ENCODE assay signal across 10 mouse cellular contexts in genomic region chr13:83988517-83988916, GRCm38 (mm10).
DNase-seq lines count a peak whose midpoint lies in the region; ATAC-seq lines count a peak whose summit lies in the region.
"Had no signal": no experiment of that assay in that cellular context is flagged by ENCODE, and none has a peak within 500 bp of the region (broad histone marks: within the 10 kb centered on the region; RNA-seq: fewer than 3 reads in every experiment).

No protein-coding gene starts in this region.

- no peak for ATAC-seq in forebrain, embryonic 16.5 days
- ATAC-seq in midbrain, embryonic 13.5 days, result peak; percentile 47; the same call in 1 of the 2 replicates

- 22% methylated on average over 4 of the region's 4 CpGs for WGBS in forebrain, embryonic 16.5 days
- 52% methylated on average over 4 of the region's 4 CpGs for WGBS in midbrain, embryonic 13.5 days

- no peaks in the 10 kb centered on the region for H3K9me3 ChIP-seq in forebrain, embryonic 16.5 days (ENCODE audit: control insufficient read depth, low read length)
- no peaks in the 10 kb centered on the region for H3K9me3 ChIP-seq in midbrain, embryonic 13.5 days

- DNase-seq in cerebellum, adult 11 months, result peak; percentile 18
- peak; percentile 36 for DNase-seq in cerebellum, adult 8-10 months
- DNase-seq in heart, postnatal 36 days, result no peak
- no peak for DNase-seq in heart, adult 8-10 months (ENCODE audit: low spot score)
- no peak for DNase-seq in kidney, postnatal 14 days
- DNase-seq in heart, postnatal 10 days, result no peak
- DNase-seq: kidney, postnatal 36 days; lung, adult 18-20 months had no signal

- intact Hi-C loops in heart, postnatal 36 days (cut with DNase I), result no loop called here
- intact Hi-C loops in heart, postnatal 10 days (cut with DNase I), result no loop called here

- H3K4me2 ChIP-seq in forebrain, embryonic 16.5 days (ENCODE audit: low read length), result peak overlapping the region; percentile 55
- peak overlapping the region; percentile 42; the same call in 1 of the 2 replicates for H3K4me2 ChIP-seq in midbrain, embryonic 13.5 days (replicated peaks)

- no peaks in the 10 kb centered on the region for H3K36me3 ChIP-seq in forebrain, embryonic 16.5 days (ENCODE audit: control insufficient read depth, insufficient read depth)
- no peaks in the 10 kb centered on the region for H3K36me3 ChIP-seq in midbrain, embryonic 13.5 days

- H3K4me3 ChIP-seq in forebrain, embryonic 16.5 days (replicated peaks; ENCODE audit: low read length), result no peak overlapping the region
- no peak overlapping the region for H3K4me3 ChIP-seq in midbrain, embryonic 13.5 days (replicated peaks)

- no peaks in the 10 kb centered on the region for H3K27me3 ChIP-seq in forebrain, embryonic 16.5 days (replicated peaks; ENCODE audit: control insufficient read depth, insufficient read depth, low read length)
- H3K27me3 ChIP-seq in midbrain, embryonic 13.5 days, result no peaks in the 10 kb centered on the region

- 0 out of 2 replicates have a peak overlapping the region, but pooled peaks have one; percentile 18 for H3K9ac ChIP-seq in forebrain, embryonic 16.5 days (replicated peaks; ENCODE audit: low read depth, low read length)
- no peak overlapping the region for H3K9ac ChIP-seq in midbrain, embryonic 13.5 days (replicated peaks)

- H3K4me1 ChIP-seq in forebrain, embryonic 16.5 days (replicated peaks; ENCODE audit: control insufficient read depth, insufficient read depth, low read length), result peaks cover 22% of the 10 kb centered on the region
- peaks cover 22% of the 10 kb centered on the region for H3K4me1 ChIP-seq in midbrain, embryonic 13.5 days (replicated peaks)

- H3K27ac ChIP-seq in forebrain, embryonic 16.5 days (ENCODE audit: low read length), result peak overlapping the region; percentile 87
- peak overlapping the region; percentile 84 for H3K27ac ChIP-seq in midbrain, embryonic 13.5 days

Comparison
In these comparisons a context has a peak if more than half of its experiments do, and no peak if none do; other contexts are left out.
1. DNase-seq: peak in cerebellum, adult 11 months (single experiment) and cerebellum, adult 8-10 months (single experiment); none in heart, postnatal 36 days (0 of 2), heart, adult 8-10 months (single experiment), kidney, postnatal 14 days (single experiment) and heart, postnatal 10 days (0 of 2).